Mouse (Mus musculus) lung, embryonic 16.5 days (tissue): ENCODE results near the gene Klhdc7b. TPM values are rescaled to one million over a fixed set of nuclear protein-coding genes. Genes with fewer than 3 reads are reported as not detected.

Experiments used
- ATAC-seq: fragments of 200-750 bp; cut with Nextera tagmentation; 2 replicates; pipeline ENCODE4 v1.8.0; 2017; ENCODE audit warnings: low read depth, mild to moderate bottlenecking, moderate library complexity
- H3K27ac ChIP-seq: fragments of 300-500 bp; sonication (generic); 2 replicates; pipeline ENCODE4 v1.5.1; 2014; ENCODE audit warnings: mild to moderate bottlenecking, control low read depth, low read length
- H3K27me3 ChIP-seq: fragments of 300-500 bp; sonication (generic); 2 replicates; pipeline ENCODE4 v1.6.1; 2014; ENCODE audit warnings: low read depth, low read length, mixed read lengths; ENCODE audit not compliant: control insufficient read depth, insufficient read depth
- H3K36me3 ChIP-seq: fragments of 300-500 bp; sonication (generic); 2 replicates; pipeline ENCODE4 v1.6.1; 2014; ENCODE audit warnings: low read length; ENCODE audit not compliant: control insufficient read depth, insufficient read depth
- H3K4me1 ChIP-seq: fragments of 300-500 bp; sonication (generic); replicated peaks from 2 replicates; pipeline ENCODE4 v1.6.1; 2014; ENCODE audit warnings: low read length, mixed read lengths; ENCODE audit not compliant: control insufficient read depth, insufficient read depth
- H3K4me2 ChIP-seq: fragments of 300-500 bp; sonication (generic); 2 replicates; pipeline ENCODE4 v1.6.1; 2014; ENCODE audit warnings: low read depth, low read length, control low read depth
- H3K4me3 ChIP-seq: fragments of 300-500 bp; sonication (generic); 2 replicates; pipeline ENCODE4 v1.5.1; 2014; ENCODE audit warnings: mild to moderate bottlenecking, low read length, control low read depth
- H3K9ac ChIP-seq: fragments of 300-500 bp; sonication (generic); 2 replicates; pipeline ENCODE4 v1.6.1; 2014; ENCODE audit warnings: low read length, control low read depth
- H3K9me3 ChIP-seq: fragments of 300-500 bp; sonication (generic); 2 replicates; pipeline ENCODE4 v1.6.1; 2016; ENCODE audit warnings: low read length; ENCODE audit not compliant: control insufficient read depth
- WGBS: fragments of 180-500 bp; shearing (Covaris S2); extraction: QIAGEN DNeasy Blood & Tissue Kit; methylation state at CpG from one replicate; pipeline ENCODE4 v1.1.7; 2014; 5-methylcytosine and 5-hydroxymethylcytosine counted together
- polyA plus RNA-seq: library from polyadenylated mRNA; unstranded; fragments of >200 nt; fragmentation: Nextera tagmentation; extraction: Ambion mirVana; gene quantifications from 2 replicates; pipeline ENCODE4 v1.2.1, GENCODE M21; 2015

The Klhdc7b gene
- polyA plus RNA-seq, 1 experiment from 2014 or later = 0.04 TPM

DNA sequence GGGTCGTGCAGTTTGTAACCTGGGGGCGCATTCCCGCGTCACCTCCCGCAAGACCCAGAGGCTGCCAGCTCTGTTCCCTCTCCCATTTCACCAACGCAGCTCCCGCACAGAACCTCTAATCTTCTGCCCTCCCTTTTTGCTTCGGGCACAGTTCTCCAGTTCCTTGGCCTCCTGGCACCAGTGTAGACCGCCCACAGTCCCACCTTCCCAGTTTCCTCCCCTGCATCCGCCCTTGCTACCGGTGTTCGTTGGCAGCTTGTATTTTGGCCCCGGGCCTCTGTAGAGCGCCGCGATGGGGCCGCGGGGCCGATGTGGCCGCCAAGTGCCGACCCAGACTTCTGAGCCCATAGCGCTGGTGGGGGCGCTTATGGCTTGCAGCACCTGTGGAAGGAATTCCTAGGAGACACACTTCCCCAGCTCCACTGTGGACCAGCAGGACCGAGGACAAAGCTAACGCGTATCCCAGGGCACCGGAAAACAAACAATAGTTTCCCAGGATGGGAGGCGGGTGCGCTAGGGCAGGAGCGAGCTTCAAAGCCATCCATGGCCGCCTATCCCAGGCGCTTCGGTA is 5.8 kb upstream of the Klhdc7b start, which contains the start of gene Odf3b:
Gene Odf3b, minus strand, starts transcription at position 452 of the 571 bp plus-strand sequence.
- H3K4me1 ChIP-seq = peaks cover 19% of the 10 kb centered on the region
- ATAC-seq = no peak
- peak within 1 kb of the TSS; percentile 72 for H3K4me2 ChIP-seq
- peaks cover 41% of the 10 kb centered on the region for H3K27me3 ChIP-seq
- 1% methylated on average over 33 of the region's 33 CpGs for WGBS
- H3K36me3 ChIP-seq = no peaks in the 10 kb centered on the region
- H3K4me3 ChIP-seq = peak within 1 kb of the TSS; percentile 47
- no peaks in the 10 kb centered on the region for H3K9me3 ChIP-seq
- no peak within 1 kb of the TSS for H3K27ac ChIP-seq
- H3K9ac ChIP-seq = peak within 1 kb of the TSS; percentile 53

- Histone ChIP-seq H3K4me2 (peak overlapping the region; percentile 72), H3K4me3 (peak overlapping the region; percentile 47), H3K27me3 (peaks cover 41% of the 10 kb centered on the region), H3K9me3 (no peaks in the 10 kb centered on the region), H3K27ac (no peak overlapping the region), H3K36me3 (no peaks in the 10 kb centered on the region), H3K4me1 (peaks cover 15% of the 10 kb centered on the region), H3K9ac (peak overlapping the region; percentile 53)
- ATAC-seq = 0 out of 2 replicates have a peak, but pooled peaks have one; percentile 21
- 13% methylated on average over 10 of the region's 10 CpGs for WGBS
Measured at GRCm38 (mm10) chr15:89379429-89379828, 5.3 kb upstream of the Klhdc7b start.

DNA sequence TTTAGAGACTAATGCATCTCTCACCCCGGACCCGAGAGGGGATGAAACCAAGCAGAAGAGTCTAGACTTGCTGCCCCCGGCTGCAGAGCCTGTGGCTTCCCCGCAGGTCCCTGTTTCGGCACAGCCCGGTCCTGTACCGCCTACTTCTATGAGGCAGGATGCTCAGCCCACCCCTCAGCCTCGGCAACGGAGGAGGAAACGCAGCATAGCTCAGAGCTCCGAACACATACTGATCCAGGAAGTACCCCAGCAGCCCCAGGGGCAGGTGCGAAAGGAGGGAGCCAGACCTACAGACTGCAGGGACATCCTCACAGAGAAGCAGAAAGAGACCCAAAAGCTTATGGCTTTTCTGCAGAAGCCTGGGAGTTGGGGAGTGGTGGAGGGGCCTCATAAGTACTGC is 2.4 kb downstream of the Klhdc7b start:
- no peaks in the 10 kb centered on the region for H3K4me1 ChIP-seq
- H3K9me3 ChIP-seq = no peaks in the 10 kb centered on the region
- 35% methylated on average over 12 of the region's 12 CpGs for WGBS
- ATAC-seq = no peak
- H3K4me3 ChIP-seq = no peak overlapping the region
- no peaks in the 10 kb centered on the region; the same call in 1 of the 2 replicates for H3K27me3 ChIP-seq
- H3K4me2 ChIP-seq = no peak overlapping the region
- H3K27ac ChIP-seq = no peak overlapping the region
- H3K9ac ChIP-seq = no peak overlapping the region
- H3K36me3 ChIP-seq = no peaks in the 10 kb centered on the region

DNA sequence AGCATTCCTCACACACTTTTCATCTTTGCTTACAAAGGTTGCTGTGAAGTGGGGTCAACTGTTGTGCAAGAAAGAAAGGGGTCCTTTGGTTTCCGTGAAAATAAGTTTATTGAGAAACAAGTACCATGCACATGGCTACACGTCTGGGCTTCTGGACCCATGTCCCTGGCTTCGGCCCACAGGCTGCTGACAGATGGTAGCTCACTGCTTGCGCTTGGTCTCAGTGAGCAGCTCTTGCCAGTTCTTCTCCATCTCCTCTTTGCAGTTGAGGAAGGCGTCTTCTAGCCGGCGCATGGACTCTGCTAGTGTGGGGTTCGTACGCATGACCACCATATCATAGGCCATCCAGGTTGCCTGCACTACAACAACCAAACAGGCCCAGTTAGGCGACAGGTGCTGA is 5.4 kb downstream of the Klhdc7b start:
- 84% methylated on average over 10 of the region's 10 CpGs for WGBS
- H3K27ac ChIP-seq = no peak overlapping the region

GRCm38 (mm10) chr15:89396883-89397282 is 12.2 kb downstream of the Klhdc7b start:
- 75% methylated on average over 4 of the region's 4 CpGs for WGBS
- Histone ChIP-seq H3K4me3 (no peak overlapping the region), H3K36me3 (no peaks in the 10 kb centered on the region), H3K27me3 (no peaks in the 10 kb centered on the region), H3K9me3 (no peaks in the 10 kb centered on the region), H3K9ac (no peak overlapping the region), H3K4me2 (no peak overlapping the region), H3K4me1 (no peaks in the 10 kb centered on the region), H3K27ac (no peak overlapping the region)
- ATAC-seq = no peak

More for the DNA sequence above, 5.4 kb downstream of the Klhdc7b start:
- no peak overlapping the region for H3K4me2 ChIP-seq
- H3K9me3 ChIP-seq = no peaks in the 10 kb centered on the region
- no peaks in the 10 kb centered on the region for H3K4me1 ChIP-seq
- no peak overlapping the region for H3K9ac ChIP-seq
- H3K36me3 ChIP-seq = no peaks in the 10 kb centered on the region
- H3K4me3 ChIP-seq = no peak overlapping the region
- H3K27me3 ChIP-seq = no peaks in the 10 kb centered on the region
- ATAC-seq = no peak

DNA sequence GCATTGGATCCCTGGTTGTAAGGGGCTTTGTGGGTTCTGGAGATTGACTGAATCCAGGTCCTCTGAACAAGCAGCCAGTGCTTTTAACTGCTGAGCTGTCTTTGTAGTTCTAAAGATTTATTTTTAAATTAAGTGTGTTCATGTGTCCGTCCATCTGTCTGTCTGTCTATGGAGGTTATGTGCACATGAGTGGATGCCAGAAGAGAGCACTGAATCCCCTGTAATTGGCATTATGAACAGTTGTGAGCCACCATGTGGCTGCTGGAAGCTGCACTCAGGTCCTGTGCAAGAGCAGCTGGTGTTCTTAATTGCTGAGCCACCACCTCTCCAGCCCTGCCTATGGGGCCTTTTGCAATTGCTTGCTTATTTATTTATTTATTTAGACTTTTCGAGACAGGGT is 13.4 kb downstream of the Klhdc7b start:
- Histone ChIP-seq H3K4me3 (no peak overlapping the region), H3K4me1 (no peaks in the 10 kb centered on the region), H3K4me2 (no peak overlapping the region), H3K9me3 (no peaks in the 10 kb centered on the region), H3K27me3 (no peaks in the 10 kb centered on the region), H3K27ac (no peak overlapping the region), H3K36me3 (no peaks in the 10 kb centered on the region), H3K9ac (no peak overlapping the region)
- ATAC-seq = no peak
- WGBS = 74% methylated on average over 2 of the region's 2 CpGs

DNA sequence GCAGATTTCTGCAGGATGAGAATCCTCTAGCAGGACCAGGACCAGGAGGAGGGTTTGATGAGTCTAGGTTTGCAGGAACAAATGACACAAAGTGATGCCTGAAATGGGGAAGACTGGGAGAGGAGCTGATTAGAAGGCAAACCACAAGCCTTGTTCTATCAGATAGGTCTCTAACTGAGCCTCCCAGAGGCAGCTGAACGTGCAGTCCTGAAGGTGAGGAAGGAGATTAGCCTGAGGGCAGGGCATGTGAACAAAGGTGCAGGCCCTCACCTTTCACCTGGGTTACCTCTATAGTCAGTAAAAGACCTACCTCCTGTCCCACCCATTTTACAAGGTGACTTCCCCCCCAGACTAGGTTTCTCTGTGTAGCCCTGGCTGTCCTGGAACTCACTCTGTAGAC is 15.0 kb downstream of the Klhdc7b start:
- 47% methylated on average over 1 of the region's 1 CpGs for WGBS
- H3K4me2 ChIP-seq = no peak overlapping the region
- H3K4me1 ChIP-seq = no peaks in the 10 kb centered on the region
- no peak overlapping the region for H3K4me3 ChIP-seq
- H3K27me3 ChIP-seq = no peaks in the 10 kb centered on the region
- no peak overlapping the region for H3K27ac ChIP-seq
- no peaks in the 10 kb centered on the region for H3K36me3 ChIP-seq
- H3K9ac ChIP-seq = no peak overlapping the region
- no peaks in the 10 kb centered on the region for H3K9me3 ChIP-seq
- ATAC-seq = no peak

- Histone ChIP-seq H3K9me3 (no peaks in the 10 kb centered on the region), H3K4me1 (no peaks in the 10 kb centered on the region), H3K4me2 (no peak overlapping the region), H3K4me3 (no peak overlapping the region), H3K27ac (no peak overlapping the region), H3K9ac (no peak overlapping the region), H3K27me3 (no peaks in the 10 kb centered on the region), H3K36me3 (no peaks in the 10 kb centered on the region)
- no peak for ATAC-seq
- 83% methylated on average over 1 of the region's 1 CpGs for WGBS
Measured at GRCm38 (mm10) chr15:89402471-89402870, 17.8 kb downstream of the Klhdc7b start.

DNA sequence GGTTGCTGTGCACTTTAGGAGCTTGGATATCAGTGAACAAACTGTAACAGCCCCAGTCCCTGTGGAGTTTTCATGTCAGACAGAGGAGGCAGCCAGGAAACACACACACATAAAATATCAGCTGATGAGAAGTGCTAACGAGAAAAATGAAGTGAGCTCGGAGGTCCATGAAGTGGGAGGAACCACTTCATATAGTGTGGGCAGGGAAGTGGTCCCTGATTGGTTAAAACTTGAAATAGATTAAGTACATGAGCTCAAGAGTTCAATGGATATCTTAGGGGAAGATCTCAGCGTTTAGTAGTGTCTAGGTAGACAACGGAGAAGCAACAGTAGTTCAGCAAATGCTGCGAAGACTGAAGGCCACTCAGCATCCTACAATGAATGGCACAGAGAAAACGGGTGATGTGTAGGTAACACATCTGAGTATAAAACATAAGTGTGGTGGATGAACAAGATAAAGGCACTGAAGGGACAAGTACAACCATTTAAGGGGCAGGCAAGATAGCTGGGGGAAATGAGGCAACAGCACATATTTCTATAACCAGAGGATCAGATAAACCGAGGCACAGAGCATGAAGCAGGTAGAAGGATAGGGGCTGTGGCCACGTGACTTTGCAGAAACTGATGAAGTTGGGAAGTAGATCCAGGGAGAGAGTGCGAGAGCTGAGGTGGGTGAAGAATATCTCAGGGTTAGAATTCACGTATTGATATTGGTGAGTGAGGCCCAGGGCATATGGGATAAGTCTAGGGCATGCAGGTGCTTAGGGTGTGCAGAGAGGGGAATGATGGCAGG is 20.3 kb downstream of the Klhdc7b start:
- Histone ChIP-seq H3K36me3 (no peaks in the 10 kb centered on the region), H3K4me3 (no peak overlapping the region), H3K27me3 (no peaks in the 10 kb centered on the region), H3K9me3 (no peaks in the 10 kb centered on the region), H3K4me1 (no peaks in the 10 kb centered on the region), H3K9ac (no peak overlapping the region), H3K27ac (no peak overlapping the region), H3K4me2 (no peak overlapping the region)
- 66% methylated on average over 10 of the region's 10 CpGs for WGBS
- ATAC-seq = no peak
